Mouse (Mus musculus) right cerebral cortex, adult 18-20 months (tissue): ENCODE results near the gene Dlg5.

Experiments
- DNase-seq: peaks from one replicate; pipeline ENCODE4 v3.0.0; 2022; ENCODE audit warnings: mixed read lengths

Dlg5 gene

GRCm38 (mm10) chr14:24232641-24233633 lies 12.8 kb downstream of the Dlg5 start:
- peak; percentile 49 for DNase-seq

GRCm38 (mm10) chr14:24228549-24228948 lies 17.2 kb downstream of the Dlg5 start:
- DNase-seq, result no peak

GRCm38 (mm10) chr14:24227015-24227414 lies 18.7 kb downstream of the Dlg5 start:
- DNase-seq, result no peak

GRCm38 (mm10) chr14:24226344-24226743 lies 19.4 kb downstream of the Dlg5 start:
- no peak for DNase-seq

- no peak for DNase-seq
Observed at GRCm38 (mm10) chr14:24222759-24223158, 23.0 kb downstream of the Dlg5 start.

GRCm38 (mm10) chr14:24222273-24222672 lies 23.4 kb downstream of the Dlg5 start:
- DNase-seq, result no peak

- DNase-seq, result no peak
Observed at GRCm38 (mm10) chr14:24217362-24217722, 28.4 kb downstream of the Dlg5 start.

- DNase-seq, result no peak
Observed at GRCm38 (mm10) chr14:24216678-24217361, 28.9 kb downstream of the Dlg5 start.

- no peak for DNase-seq
Observed at GRCm38 (mm10) chr14:24216064-24216463, 29.7 kb downstream of the Dlg5 start.

GRCm38 (mm10) chr14:24214436-24214835 lies 31.3 kb downstream of the Dlg5 start:
- no peak for DNase-seq

GRCm38 (mm10) chr14:24213336-24213735 lies 32.4 kb downstream of the Dlg5 start:
- no peak for DNase-seq

GRCm38 (mm10) chr14:24212861-24213260 lies 32.9 kb downstream of the Dlg5 start:
- no peak for DNase-seq

- no peak for DNase-seq
Observed at GRCm38 (mm10) chr14:24207360-24207752, 38.4 kb downstream of the Dlg5 start.

- no peak for DNase-seq
Observed at GRCm38 (mm10) chr14:24206736-24207359, 38.9 kb downstream of the Dlg5 start.

GRCm38 (mm10) chr14:24206314-24206713 lies 39.4 kb downstream of the Dlg5 start:
- DNase-seq, result no peak

GRCm38 (mm10) chr14:24205281-24205871 lies 40.3 kb downstream of the Dlg5 start:
- peak; percentile 79 for DNase-seq

GRCm38 (mm10) chr14:24203210-24203609 lies 42.5 kb downstream of the Dlg5 start:
- DNase-seq, result no peak

GRCm38 (mm10) chr14:24200771-24201170 lies 44.9 kb downstream of the Dlg5 start:
- no peak for DNase-seq

- DNase-seq, result no peak
Observed at GRCm38 (mm10) chr14:24199732-24200131, 46.0 kb downstream of the Dlg5 start.

- DNase-seq, result peak; percentile 75
Observed at GRCm38 (mm10) chr14:24197865-24198264, 47.9 kb downstream of the Dlg5 start.

- no peak for DNase-seq
Observed at GRCm38 (mm10) chr14:24196947-24197346, 48.8 kb downstream of the Dlg5 start.

GRCm38 (mm10) chr14:24190131-24190530 lies 55.6 kb downstream of the Dlg5 start:
- DNase-seq, result no peak

- no peak for DNase-seq
Observed at GRCm38 (mm10) chr14:24189598-24189997, 56.1 kb downstream of the Dlg5 start.
